Mouse (Mus musculus): ENCODE data around the gene Hpca.

The Hpca gene

DNA sequence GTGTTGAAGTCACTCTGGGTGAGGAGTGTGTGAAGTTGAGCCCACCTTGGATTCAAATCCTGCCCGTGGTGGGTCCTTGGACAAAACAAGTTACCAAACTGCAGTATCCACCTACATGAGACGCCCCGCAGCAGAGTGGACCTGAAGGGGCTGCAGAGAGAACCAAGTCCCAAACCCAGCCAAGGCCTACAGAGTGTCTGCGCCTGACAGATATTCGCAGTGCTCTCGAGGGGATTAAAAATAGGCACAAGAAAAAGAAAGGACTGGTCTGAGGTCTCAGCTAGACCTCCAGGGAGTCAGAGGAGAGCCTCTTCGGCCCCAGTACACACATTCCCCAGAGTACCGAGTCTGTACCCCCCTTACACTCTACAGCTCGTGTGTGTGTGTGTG lies 14.3 kb upstream of the Hpca start:
- no peak for DNase-seq (ENCODE audit: low read depth, low spot score)

DNA sequence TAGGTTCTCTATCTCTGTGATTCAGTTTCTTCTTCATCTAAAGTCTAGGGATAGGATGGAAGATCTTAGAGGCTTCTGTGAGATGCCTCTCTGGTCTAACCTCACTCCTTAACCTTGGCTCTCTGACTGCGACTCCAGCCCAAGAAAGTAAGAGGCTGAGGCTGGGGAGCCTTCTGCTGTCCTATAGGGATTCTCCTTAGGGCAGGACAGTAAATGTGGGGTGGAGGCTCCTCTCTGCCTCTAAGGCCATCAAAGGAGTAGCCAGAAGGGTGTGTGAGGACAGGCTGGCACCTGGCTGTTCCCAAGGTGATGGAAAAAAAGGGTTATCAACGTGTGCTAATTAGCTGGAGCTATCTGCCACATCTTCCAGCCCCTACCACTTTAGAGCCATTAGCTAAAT lies 13.8 kb upstream of the Hpca start:
- DNase-seq (ENCODE audit: low read depth, low spot score), result no peak

DNA sequence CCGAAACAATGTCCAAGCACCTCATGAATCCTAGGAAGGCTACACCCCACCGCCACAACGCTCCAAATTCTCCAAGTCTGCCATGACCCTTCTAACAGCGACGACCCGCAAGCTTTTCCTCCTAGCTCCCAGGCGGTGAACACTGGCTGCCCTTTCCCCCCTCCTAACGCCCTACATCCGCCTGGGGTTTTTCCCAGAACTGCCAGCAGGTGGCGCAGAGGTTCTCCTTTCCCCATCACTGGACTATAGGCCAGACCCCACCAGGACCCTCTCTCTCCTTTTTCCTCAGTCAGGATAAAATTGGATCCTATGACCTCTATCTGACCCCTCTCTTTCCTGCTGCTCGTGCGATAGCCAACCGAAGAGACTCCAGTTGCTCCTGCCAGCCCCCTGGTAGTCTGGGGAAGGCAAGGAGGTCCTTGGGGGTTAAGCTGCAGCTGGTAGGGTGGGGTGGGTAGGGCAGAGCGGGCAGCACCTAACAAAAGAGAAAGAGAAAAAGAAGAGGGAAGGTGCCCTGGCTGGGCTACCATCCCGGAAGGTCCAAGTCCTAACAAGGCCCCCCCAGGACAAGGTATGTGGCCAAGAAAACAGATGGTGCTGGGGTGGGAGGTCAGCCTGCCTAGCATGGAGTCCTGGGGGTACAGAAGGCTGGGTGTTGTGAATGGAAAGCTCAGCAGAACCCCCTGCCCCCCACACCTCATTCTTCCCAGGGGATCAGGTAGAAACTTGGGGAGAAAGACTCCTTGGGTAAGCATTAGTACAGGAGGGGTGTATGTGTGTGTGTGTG lies 13.2 kb upstream of the Hpca start:
- DNase-seq (ENCODE audit: low read depth, low spot score), result peak; percentile 81

DNA sequence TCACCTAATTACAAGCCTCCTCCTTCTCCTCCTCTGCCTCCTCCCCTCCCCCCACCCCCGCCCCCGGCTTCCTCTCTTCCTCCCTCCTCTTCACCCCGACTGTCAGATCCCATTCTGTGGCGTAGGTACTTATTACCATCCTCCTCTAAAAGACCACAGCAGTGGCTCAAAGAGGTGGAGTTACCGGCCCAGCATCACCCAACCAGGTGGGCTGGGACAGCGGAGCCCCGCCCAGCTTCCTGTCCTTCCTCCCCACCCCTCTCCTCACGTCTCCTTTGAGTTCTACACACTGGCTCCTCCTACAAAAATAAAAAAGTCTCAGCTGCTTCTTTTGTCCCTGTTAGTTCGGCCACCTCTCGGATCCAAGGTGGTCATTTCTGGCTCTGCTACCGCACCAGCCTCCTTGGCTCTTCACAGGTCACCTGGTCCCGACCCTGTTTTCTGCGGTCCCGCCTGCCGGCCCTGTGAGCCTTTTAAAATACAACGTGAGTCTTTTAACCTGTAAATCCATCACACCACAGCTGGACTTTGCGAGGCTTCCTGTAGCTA lies 9.0 kb upstream of the Hpca start:
- peak; percentile 51 for DNase-seq (ENCODE audit: low read depth, low spot score)

DNA sequence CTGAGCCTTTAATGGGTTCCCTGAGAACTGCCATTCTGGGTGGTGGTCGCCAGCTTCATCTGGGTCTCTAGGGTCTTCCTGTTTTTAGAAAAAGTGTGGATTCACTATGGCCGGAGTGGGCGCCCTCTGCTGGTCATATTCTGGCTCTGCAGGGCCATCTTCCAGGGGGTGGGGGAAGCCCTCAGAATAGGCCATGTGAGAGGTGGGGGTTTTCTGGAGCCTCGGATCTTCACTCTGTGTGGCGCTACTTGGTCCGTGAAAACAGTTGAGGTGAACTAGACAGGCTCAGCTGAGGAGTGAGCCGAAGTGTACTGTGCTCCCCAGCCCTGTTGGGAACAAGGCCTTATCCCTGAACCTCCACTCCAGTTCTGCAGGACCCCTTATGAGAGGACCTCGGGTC lies 8.3 kb upstream of the Hpca start:
- peak; percentile 59 for DNase-seq (ENCODE audit: low read depth, low spot score)

DNA sequence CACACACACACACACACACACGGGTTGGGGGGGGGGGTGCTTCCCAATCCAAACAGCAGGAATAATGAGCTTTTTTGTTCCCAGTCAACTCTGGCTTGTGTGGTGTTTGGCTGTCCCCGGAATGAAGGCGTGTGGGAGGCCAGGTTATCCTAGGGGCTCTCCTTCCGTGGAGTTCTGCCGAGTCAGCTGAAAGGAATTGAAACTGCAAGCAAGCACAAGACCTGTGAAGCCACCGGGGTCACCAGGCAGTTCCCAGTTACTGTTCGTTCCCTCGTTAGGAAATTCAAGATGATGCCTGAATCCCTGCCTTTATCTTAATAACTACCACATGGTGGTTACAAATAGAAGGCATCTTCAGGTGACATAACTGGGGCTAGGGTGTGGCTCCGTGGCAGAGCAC lies 7.6 kb upstream of the Hpca start:
- DNase-seq (ENCODE audit: low read depth, low spot score), result no peak

DNA sequence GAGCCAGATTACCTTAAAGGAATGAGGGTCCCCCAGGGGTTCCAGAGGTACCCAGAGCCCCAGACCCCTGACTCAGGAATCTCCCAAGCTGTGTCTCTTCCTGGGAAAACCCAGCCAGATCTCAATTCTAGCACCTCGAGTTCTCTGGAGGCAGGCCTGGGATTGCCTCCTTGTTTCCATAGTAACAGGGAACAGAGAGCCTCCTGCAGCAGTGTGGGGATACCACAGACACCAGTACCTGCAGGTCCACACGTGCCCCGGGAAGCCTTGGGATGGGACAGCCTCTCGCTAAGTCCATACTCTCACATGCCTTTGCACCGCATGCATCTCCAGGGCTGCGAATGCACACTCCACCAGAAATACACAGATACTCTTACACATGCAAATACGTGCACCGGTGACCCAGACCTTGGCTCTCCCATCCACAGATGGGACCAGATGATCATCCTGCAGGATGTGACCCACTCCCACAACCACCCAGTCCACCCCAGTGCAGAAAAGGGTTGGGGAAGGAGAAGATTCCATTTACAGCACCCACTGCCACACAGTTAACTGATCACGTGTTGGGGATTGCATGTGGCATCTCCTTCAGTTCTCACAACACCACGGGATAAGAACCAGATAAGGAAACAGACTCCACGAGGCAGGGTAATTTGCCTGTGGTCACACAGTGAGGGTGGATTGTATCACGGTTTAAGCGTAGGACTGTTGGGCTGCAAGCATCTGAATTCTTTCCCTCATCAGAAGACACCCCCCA lies 6.9 kb upstream of the Hpca start:
- no peak for DNase-seq (ENCODE audit: low read depth, low spot score)

DNA sequence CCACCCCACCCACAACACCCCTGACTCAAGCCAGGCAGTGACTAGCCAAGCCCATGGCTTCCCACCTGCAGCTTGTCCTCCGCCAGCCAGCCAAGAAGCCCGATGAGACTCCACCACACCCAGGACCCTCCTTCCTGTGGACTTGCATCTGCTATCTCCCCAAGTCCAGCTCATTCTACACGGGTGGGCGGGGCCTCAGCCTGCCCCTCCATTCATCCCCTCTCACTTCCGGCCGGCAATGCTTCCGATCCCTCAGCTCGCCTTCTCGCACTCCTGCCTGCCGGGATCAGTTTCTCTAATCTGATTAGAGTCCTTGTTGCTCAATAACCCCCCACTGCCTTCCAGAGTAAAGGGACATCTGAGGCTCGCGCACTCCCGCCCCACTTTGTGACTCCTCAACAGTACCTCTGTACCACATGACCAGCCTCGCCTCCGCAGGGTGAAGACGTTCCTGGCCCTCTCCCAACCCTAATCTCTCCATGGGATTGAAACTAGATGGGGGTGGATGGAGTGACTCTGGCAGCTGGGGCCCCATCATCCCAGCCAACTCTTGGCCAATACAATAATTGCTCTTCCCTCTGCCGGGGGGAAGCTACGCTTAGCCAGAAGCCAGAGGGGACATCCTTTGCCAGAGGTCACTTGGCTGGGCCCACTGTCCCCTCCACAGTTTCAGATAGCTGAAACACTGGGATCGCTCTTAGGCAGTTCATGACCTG lies 4.1 kb upstream of the Hpca start:
- DNase-seq (ENCODE audit: low read depth, low spot score), result no peak

DNA sequence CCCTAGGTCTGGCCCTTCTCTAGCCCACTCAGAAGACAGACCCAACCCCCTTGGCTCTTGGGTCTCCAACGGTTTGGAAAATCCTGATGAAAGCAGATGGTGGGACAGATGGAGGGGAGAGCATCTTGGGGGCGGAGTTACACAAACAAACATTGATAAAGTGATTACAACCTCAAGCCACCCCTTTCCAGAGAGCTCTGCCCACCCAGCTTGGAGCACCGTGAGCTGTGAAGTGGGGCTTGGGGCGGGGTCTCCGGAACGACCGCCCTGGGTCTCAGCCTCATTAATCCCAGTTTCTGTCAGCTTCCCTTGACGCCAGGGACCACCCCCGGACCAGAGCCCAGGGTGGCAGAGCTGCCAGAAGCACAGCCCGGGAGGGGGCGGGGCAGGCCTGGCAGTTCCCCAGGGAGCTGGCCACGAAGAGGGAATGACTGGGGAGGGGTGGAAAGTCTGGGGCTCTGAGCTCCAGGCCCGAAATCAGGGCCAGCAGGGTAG lies 2.9 kb upstream of the Hpca start:
- no peak for DNase-seq (ENCODE audit: low read depth, low spot score)

DNA sequence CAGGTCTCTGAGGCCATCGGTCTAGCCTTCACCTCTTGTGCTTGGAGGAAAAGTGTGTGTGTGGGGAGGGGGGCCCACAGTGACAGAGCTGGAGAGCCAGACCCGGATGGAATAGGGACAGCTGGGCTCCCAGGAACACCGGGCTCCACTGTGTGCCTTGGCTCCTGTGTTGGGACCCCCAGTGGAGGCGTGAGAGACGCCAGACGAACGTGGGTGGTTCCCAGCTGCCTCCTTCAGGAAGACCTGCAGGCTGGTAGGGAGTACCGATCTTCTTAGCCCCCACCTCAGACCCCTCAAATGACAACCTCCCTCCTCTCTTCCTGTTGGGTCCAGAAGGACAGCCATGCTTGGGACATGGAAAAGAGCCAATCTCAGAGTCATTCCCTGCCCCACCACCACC lies 883 bp upstream of the Hpca start:
- DNase-seq (ENCODE audit: low read depth, low spot score), result no peak

DNA sequence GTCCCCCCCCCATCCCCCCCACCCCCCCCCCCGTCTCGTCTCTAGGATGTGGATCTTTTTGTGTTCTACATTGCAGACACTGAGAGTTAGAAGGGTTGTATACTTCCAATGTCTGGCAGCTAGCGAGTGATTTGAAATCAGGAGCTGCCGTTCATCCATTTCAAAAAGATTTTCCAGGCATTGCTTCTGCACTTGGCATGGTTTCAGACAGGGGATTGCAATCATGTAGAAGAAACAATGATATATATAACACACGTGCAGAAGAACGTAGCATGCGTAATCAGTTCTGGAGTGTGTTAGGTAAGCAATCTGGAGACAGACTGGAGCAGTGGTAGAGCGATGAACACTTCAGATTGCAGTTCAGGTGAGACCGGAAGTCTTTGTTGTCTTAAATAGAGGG lies 271 bp upstream of the Hpca start:
- DNase-seq (ENCODE audit: low read depth, low spot score), result no peak

DNA sequence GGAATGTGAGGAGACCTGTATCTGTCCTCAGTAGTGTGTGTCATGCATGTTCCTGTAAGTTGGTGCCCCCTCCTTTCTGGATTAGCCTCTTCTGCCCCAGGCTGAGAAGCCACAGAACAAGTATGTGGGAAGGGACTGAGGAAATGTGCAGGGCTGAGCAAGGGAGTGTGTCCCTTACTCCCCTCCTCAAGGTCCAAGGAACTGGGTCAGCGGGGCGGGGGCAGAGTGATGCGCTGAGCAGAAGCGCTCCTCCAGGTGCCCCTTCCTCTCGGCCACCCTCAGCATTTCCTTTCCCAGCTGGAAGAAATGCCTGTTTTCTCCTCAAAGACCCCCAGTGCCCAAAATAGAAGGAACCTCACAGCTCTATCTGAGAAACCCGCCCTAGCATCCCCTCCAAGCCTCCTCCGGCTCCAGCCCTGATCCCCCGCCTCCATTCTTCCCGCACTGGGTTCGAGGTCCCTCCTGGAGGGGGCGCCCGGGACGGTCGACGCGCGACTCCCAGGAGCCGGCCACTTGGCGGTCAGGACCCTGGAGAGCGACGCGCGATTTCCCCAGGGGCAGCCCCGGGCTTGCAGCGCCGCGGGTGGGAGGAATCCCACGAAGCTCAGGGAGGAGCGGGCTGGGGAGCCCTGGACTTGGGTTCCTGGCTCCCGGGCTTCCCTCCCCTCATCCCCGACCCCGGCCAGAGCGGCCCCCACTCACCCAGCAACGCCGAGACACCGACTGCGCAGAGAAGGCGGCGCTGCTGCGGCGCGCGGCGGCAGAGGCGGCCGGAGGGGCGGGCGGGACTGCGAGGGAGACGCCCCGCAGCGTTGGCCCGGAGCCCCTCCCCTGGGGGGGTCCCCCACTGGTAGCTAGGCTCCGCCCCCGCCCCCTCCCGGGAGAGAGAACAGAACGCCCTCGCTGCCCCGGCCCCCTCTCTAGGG lies 1.1 kb downstream of the Hpca start:
- DNase-seq (ENCODE audit: low read depth, low spot score), result peak; percentile 56

DNA sequence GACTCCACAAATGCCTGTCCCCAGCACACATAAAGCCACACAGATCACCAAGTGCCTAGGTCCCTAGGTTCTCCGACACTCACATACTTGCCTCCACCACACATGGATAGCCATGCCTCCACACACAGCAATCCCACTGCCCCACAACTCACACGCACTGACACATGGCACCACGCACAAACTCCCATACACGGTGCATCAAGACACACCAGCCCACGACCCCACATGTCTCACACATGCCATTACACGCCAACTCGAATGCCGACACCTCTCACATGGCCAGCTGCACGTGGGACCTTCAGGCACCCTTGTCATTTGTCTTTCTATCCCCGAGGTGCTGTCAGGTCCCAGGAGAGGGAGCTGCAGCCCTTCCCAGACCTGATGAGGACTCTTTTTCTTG lies 2.1 kb downstream of the Hpca start:
- no peak for DNase-seq (ENCODE audit: low read depth, low spot score)

DNA sequence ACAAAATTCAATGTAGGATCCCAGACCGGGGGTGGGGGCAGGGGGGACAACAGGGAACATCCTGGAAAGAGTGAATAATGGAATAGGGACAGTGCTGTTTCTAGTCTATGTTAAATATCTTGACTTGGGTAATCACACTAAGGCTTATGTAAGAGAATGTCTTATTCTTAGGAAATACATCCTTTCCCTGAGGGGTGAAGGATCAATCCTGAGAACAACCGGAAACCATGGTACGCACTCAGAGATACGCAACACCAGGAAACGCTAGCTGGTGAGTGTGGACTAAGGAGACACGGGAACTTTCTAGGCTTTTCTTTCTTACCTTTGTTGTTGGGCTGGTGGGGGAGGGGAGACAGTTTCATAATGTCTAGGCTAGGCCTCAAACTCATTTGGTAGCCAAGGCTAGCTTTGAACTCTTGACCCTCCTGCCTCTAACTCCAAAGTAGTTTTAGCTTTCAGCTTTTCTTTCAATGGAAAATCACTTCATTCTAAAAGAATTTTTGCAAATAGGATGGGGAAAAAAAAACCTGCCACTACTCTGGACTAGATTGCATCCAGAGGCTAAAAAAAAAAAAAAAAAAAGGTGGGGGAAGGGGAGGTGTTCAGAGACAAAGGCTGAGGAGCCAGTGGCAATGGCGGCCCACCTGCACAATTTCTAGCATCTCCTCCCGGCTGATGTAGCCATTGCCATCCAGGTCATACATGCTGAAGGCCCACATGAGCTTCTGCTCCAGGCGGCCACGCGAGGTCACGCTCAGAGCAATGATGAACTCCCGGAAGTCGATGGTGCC lies 3.9 kb downstream of the Hpca start:
- no peak for DNase-seq (ENCODE audit: low read depth, low spot score)

DNA sequence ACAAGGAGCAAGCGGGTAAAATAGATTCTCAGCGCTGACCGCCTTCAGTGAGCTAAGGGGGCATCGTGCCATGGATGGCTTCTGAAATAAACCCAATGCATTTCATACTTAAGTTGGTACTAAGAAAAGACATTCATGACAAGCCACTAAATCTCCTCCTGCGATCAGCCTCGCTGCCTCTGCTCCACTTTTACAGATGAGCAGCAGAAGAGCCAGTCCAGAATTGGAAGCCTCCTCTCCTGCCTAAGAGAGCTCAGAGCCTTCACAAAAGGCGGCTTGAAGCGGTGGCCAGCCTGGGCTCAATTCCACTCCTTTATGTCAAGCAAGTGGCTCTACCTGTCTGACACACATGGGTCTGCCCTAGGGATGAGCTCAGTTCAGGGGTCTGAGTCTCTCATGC lies 5.1 kb downstream of the Hpca start:
- no peak for DNase-seq (ENCODE audit: low read depth, low spot score)

DNA sequence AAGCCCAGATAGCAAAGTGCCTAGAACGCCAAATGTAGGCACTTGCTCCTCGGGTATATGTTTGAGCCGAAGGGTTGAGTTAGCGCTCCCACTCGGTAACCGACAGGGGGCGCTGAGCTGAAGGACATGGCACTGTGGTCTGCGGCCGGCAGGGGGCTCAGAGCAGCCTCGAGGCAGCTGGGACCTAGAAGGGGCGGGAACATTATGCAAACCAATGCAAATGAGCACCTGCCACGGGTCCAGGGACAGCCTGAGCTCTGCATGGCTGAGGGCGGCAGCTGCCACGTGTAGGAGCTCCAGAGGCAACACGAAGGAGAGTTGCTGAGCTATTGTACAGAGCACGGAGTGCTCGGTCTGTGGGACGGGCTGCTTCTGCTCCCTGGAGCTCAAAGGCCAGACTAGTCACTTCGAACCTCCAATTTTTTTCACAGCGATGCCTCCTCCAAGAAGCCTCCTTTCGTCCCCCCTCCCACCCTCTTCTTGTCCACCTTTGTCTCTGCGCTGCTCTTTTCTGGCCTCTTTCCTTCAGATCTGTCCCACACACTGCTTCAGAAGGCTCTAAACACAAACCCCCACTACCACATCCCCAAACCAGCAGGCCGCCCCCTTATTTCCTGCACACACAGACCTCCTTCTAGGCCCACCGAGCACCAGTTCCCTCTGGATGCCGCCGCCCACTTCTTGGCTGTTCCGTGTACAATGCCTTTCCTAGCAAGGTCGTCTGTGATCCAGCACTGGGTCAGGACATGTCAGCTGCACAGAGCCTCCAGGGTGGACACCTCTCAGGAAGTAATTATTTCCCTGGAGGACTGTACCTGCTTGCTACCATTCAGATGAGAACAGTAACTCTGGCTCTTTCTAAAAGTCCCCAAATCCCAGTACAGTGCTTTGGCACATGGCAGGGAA lies 8.5 kb downstream of the Hpca start:
- peak; percentile 77 for DNase-seq (ENCODE audit: low read depth, low spot score)

DNA sequence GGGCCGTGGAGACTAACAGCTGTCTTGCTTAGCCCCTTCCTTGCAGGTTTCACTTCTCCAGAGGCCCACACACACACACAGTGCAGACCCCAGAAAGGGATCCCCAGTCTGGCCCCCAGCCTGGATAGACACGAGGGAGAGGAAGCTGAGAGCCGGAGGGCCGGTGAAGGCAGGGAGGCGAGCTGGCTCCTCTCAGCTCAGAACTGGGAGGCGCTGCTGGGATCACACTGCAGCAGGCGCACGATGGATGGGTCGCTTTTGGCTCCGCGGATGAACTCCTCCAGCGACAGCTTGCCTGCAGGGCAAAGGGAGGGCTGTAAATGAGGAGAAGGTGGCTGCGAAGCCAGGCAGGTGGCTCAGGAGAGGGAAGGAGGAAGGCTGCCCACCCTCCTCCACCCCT lies 9.6 kb downstream of the Hpca start:
- no peak for DNase-seq (ENCODE audit: low read depth, low spot score)

DNA sequence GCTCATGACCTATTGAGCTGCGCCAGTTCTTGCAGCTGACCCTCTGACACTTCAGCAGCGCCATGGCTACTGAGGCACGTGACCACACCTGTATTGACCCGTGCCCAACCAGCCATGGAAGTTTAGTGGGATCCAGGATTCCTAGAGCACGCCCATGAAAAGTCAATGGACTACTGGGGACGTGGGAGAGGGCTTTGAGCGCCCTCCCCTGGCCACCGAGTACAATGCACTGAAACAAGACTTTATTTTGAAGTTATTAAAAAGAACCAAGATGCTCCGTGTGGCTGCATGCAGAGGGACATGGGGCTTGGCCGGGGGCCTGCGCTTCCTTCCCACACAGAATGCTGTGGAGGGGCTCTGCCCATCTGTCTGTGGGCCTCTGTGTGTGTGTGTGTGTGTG lies 10.5 kb downstream of the Hpca start:
- no peak for DNase-seq (ENCODE audit: low read depth, low spot score)

DNA sequence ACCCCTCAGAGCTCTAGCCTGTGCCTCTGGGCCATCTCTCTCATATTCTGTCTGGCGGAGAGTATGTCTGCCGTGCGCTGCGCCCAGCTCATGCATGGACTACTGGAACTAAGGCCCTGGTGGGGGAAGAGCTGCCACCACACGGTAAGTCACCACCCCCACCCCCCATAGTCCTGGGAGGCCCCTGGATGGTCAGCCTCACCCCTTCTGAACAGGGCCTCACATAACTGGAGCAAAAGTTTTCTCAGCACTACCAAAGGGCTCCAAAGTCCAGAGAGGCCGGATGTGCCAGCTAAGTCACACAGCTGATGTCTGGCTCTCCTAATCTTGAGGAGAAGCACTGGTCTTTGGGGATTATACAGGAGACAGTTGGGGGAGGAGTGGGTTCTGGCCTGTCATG lies 11.0 kb downstream of the Hpca start:
- DNase-seq (ENCODE audit: low read depth, low spot score), result no peak
